Mouse (Mus musculus): ENCODE results near the gene Layn.

- TF ChIP-seq TAL1 (IDR thresholded peaks at IDR 0.05; ENCODE audit: low read length) (no peak), GATA1 (IDR thresholded peaks at IDR 0.05; ENCODE audit: low read length) (no peak)
Observed at GRCm38 (mm10) chr9:51070801-51071200, 6.1 kb downstream of the Layn start.

Measured in erythroblast, embryonic 14.5 days (primary cell).